Mouse (Mus musculus) ES-Bruce4 (cell line): ENCODE measurements around the gene Rpl28. TPM values are rescaled to one million over a fixed set of nuclear protein-coding genes. Genes with fewer than 3 reads are reported as not detected.

Source experiments
- H3K27ac ChIP-seq: 2 replicates; pipeline ENCODE4 v1.5.1; 2012; ENCODE audit warnings: low read length, inconsistent platforms; ENCODE audit not compliant: insufficient read depth
- H3K27me3 ChIP-seq: 2 replicates; pipeline ENCODE4 v1.6.1; 2012; ENCODE audit warnings: mild to moderate bottlenecking, low read length, inconsistent platforms; ENCODE audit not compliant: control insufficient read depth, poor library complexity, insufficient read depth, severe bottlenecking
- H3K36me3 ChIP-seq: 2 replicates; pipeline ENCODE4 v1.6.1; 2012; ENCODE audit warnings: inconsistent platforms, mild to moderate bottlenecking, low read length, moderate library complexity; ENCODE audit not compliant: control insufficient read depth, poor library complexity, insufficient read depth, severe bottlenecking
- H3K4me1 ChIP-seq: one replicate; pipeline ENCODE4 v1.8.1; 2011; ENCODE audit warnings: low read length; ENCODE audit not compliant: control insufficient read depth, insufficient read depth
- H3K4me3 ChIP-seq: 2 replicates; pipeline ENCODE4 v1.5.1; 2011; ENCODE audit warnings: low read depth, mild to moderate bottlenecking, low read length
- H3K9ac ChIP-seq: 2 replicates; pipeline ENCODE4 v1.6.1; 2012; ENCODE audit warnings: low read depth, mild to moderate bottlenecking, inconsistent platforms; ENCODE audit not compliant: poor library complexity, severe bottlenecking
- H3K9me3 ChIP-seq: replicated peaks from 2 replicates; pipeline ENCODE4 v1.6.1; 2012; ENCODE audit warnings: mild to moderate bottlenecking, low read length, inconsistent platforms; ENCODE audit not compliant: control insufficient read depth, poor library complexity, insufficient read depth, severe bottlenecking
- CTCF ChIP-seq: IDR thresholded peaks from one replicate; pipeline ENCODE4 v1.8.1; 2011; ENCODE audit warnings: low read depth, low read length
- EP300 ChIP-seq: IDR thresholded peaks from 2 replicates; pipeline ENCODE4 v1.6.1; 2011; ENCODE audit warnings: low read depth, low read length; ENCODE audit not compliant: insufficient read depth
- POLR2A ChIP-seq: IDR thresholded peaks from one replicate; pipeline ENCODE4 v1.8.1; 2011; ENCODE audit warnings: low read length; ENCODE audit not compliant: insufficient read depth
- polyA plus RNA-seq: library from polyadenylated mRNA; stranded (reverse); fragments of >200 nt; gene quantifications from 2 replicates; pipeline ENCODE4 v1.2.4, GENCODE M21; 2011; ENCODE audit warnings: low read depth; ENCODE audit not compliant: missing spikeins, insufficient read depth, insufficient read length

The Rpl28 gene
- polyA plus RNA-seq, 1 experiment, result 969 TPM

GRCm38 (mm10) chr7:4842077-4842476, 49.4 kb downstream of the Rpl28 start:
- H3K27ac ChIP-seq, result no peak overlapping the region
- H3K9me3 ChIP-seq, result no peaks in the 10 kb centered on the region
- no peaks in the 10 kb centered on the region for H3K36me3 ChIP-seq
- H3K4me3 ChIP-seq, result no peak overlapping the region
- H3K9ac ChIP-seq, result no peak overlapping the region
- no peak for TF ChIP-seq POLR2A
- H3K4me1 ChIP-seq, result peaks cover 5% of the 10 kb centered on the region
- no peaks in the 10 kb centered on the region for H3K27me3 ChIP-seq

- Histone ChIP-seq H3K4me3 (peak overlapping the region; percentile 13), H3K27ac (no peak overlapping the region), H3K9ac (no peak overlapping the region)
Measured at GRCm38 (mm10) chr7:4842634-4843131, 50.0 kb downstream of the Rpl28 start.

DNA sequence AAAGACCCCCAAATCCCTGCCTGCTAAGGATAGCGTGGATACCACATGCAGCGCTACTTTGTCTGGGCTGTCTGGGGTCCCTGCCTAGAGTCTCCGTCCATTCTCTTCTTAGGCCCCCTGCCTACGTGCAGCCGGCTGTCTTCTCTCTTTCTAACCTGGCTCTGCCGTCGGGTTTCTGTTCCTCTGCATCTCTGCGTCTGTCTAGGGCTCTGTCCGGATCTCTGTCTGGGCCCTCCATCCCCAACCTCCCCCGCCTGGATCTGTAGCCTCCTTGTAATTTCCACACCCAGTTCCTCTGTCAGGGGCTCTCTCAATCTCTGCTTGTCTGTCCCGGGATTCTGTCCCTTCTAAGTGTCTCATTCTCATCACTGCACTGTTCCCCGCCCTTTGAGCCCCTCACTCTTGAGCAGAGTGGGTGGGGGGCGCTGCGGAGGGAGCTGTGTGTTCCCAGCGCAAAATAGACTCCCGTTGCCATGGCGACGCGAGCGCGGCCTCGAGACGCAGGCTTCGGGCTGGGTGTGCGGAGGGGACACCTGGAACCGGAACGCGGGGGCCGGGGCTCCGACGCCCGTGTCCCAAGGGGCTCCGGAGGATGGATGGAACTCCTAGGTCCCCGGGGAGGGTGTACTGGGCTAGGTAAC, 51.0 kb downstream of the Rpl28 start:
- H3K9me3 ChIP-seq, result no peaks in the 10 kb centered on the region
- no peaks in the 10 kb centered on the region for H3K27me3 ChIP-seq
- peak overlapping the region; percentile 39 for H3K9ac ChIP-seq
- no peak overlapping the region for H3K27ac ChIP-seq
- no peaks in the 10 kb centered on the region for H3K36me3 ChIP-seq
- TF ChIP-seq CTCF (no peak), EP300 (no peak), POLR2A (no peak)
- peaks cover 5% of the 10 kb centered on the region for H3K4me1 ChIP-seq
- H3K4me3 ChIP-seq, result peak overlapping the region; percentile 74

More at GRCm38 (mm10) chr7:4842634-4843131, 50.0 kb downstream of the Rpl28 start:
- Histone ChIP-seq H3K27me3 (no peaks in the 10 kb centered on the region), H3K4me1 (peaks cover 5% of the 10 kb centered on the region), H3K36me3 (no peaks in the 10 kb centered on the region), H3K9me3 (no peaks in the 10 kb centered on the region)
- TF ChIP-seq CTCF, result no peak
- no peak for TF ChIP-seq POLR2A
- TF ChIP-seq EP300, result no peak

DNA sequence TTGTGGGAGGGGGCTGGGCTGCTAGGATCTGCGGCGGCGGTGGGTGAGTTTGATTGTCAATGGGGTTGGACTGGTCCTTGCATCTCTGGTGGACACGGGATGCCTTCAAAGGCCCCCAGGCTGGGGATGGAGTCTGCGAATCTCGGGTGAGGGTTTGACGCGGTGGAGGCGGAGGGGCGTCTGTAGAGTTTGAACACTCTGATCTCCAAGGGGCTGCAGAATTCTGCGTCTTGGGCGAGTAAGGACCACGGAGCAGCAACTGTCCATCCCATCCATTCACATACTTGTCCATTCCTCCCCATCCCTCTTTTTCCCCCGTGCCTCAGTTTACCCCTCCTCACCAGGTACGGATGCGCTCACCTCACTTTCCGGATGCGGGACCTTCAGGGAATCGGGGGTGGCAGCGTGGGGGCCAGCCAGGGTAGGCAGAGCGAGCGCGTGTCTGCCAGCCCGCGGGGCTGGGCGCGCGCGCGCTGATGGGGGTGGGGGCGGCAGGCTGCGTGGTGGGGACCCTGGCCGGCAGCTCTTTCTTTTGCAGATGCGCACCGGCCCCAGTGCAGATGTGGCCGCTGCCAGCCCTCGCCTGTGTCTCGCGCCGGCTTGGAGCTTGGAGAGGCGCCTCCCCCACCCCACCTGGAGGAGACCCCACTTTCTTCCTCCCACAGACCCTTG, 51.7 kb downstream of the Rpl28 start, which contains the start of gene Shisa7:
TSS of gene Shisa7 (minus strand) at position 452 of the 672 bp plus-strand sequence.
- TF ChIP-seq POLR2A, result no peak
- no peak for TF ChIP-seq CTCF
- TF ChIP-seq EP300, result no peak
- Histone ChIP-seq H3K27me3 (no peaks in the 10 kb centered on the region), H3K4me3 (peak within 1 kb of the TSS; percentile 74), H3K36me3 (no peaks in the 10 kb centered on the region), H3K4me1 (peaks cover 5% of the 10 kb centered on the region), H3K9me3 (no peaks in the 10 kb centered on the region), H3K27ac (no peak within 1 kb of the TSS), H3K9ac (peak within 1 kb of the TSS; percentile 39)

Other genes starting within 250 kb of the Rpl28 start
- 4.3 and 4.9 TPM in 2 replicates for gene Syt5, start 245.3 kb upstream of the Rpl28 start, polyA plus RNA-seq
- gene Ptprh, start 188.8 kb upstream of the Rpl28 start, polyA plus RNA-seq, result not detected in 2 replicates
- gene Tmem86b, start 161.5 kb upstream of the Rpl28 start, polyA plus RNA-seq, result 3.8 and 5.5 TPM in 2 replicates
- gene Ppp6r1, start 133.9 kb upstream of the Rpl28 start, polyA plus RNA-seq, result 58.6 and 66.3 TPM in 2 replicates
- 51.8 and 63.3 TPM in 2 replicates for gene Hspbp1, start 107.8 kb upstream of the Rpl28 start, polyA plus RNA-seq
- 10.9 TPM in 2 replicates for gene Brsk1, start 102.3 kb upstream of the Rpl28 start, polyA plus RNA-seq
- not detected in 2 replicates for gene Tmem150b, start 67.6 kb upstream of the Rpl28 start, polyA plus RNA-seq
- 69.0 and 72.3 TPM in 2 replicates for gene Kmt5c, start 52.8 kb upstream of the Rpl28 start, polyA plus RNA-seq
- 319 and 368 TPM in 2 replicates for gene Cox6b2, start 39.8 kb upstream of the Rpl28 start, polyA plus RNA-seq
- not detected in 2 replicates for gene Fam71e2, start 21.6 kb upstream of the Rpl28 start, polyA plus RNA-seq
- gene Il11, start 10.0 kb upstream of the Rpl28 start, polyA plus RNA-seq, result 1.4 and 1.9 TPM in 2 replicates
- not detected in 2 replicates for gene Tmem190, start 9.9 kb upstream of the Rpl28 start, polyA plus RNA-seq
- 2.6 and 6.8 TPM in 2 replicates for gene Tmem238, start 3.2 kb upstream of the Rpl28 start, polyA plus RNA-seq
- 474 and 498 TPM in 2 replicates for gene Ube2s, start 19.7 kb downstream of the Rpl28 start, polyA plus RNA-seq
- 3.8 and 5.3 TPM in 2 replicates for gene Shisa7, start 51.8 kb downstream of the Rpl28 start, polyA plus RNA-seq
- 3.8 and 4.2 TPM in 2 replicates for gene Isoc2b, start 77.4 kb downstream of the Rpl28 start, polyA plus RNA-seq
- 3.3 and 4.3 TPM in 2 replicates for gene Isoc2a, start 84.3 kb downstream of the Rpl28 start, polyA plus RNA-seq
- gene Gm36210, start 113.6 kb downstream of the Rpl28 start, polyA plus RNA-seq, result 1.1 TPM in 2 replicates
- 5.0 and 5.4 TPM in 2 replicates for gene Zfp628, start 122.3 kb downstream of the Rpl28 start, polyA plus RNA-seq
- 2.2 and 3.3 TPM in 2 replicates for gene Nat14, start 129.2 kb downstream of the Rpl28 start, polyA plus RNA-seq
- gene Ssc5d, start 132.9 kb downstream of the Rpl28 start, polyA plus RNA-seq, result 1.5 and 2.0 TPM in 2 replicates
- 0.48 and 1.0 TPM in 2 replicates for gene Sbk2, start 171.5 kb downstream of the Rpl28 start, polyA plus RNA-seq
- 0.25 and 0.55 TPM in 2 replicates for gene Sbk3, start 178.3 kb downstream of the Rpl28 start, polyA plus RNA-seq
- gene Zfp579, start 203.3 kb downstream of the Rpl28 start, polyA plus RNA-seq, result 7.6 and 10.9 TPM in 2 replicates
- gene Zfp524, start 221.5 kb downstream of the Rpl28 start, polyA plus RNA-seq, result 2.5 and 4.7 TPM in 2 replicates
- 43.2 and 57.0 TPM in 2 replicates for gene Fiz1, start 221.8 kb downstream of the Rpl28 start, polyA plus RNA-seq
- gene Gm44973, start 222.6 kb downstream of the Rpl28 start, polyA plus RNA-seq, result not detected in 2 replicates
- 23.0 and 24.7 TPM in 2 replicates for gene Zfp865, start 227.5 kb downstream of the Rpl28 start, polyA plus RNA-seq
- gene Ccdc106, start 227.7 kb downstream of the Rpl28 start, polyA plus RNA-seq, result 5.6 and 5.7 TPM in 2 replicates
- gene 4632433K11Rik, start 241.2 kb downstream of the Rpl28 start, polyA plus RNA-seq, result 1.9 TPM in 1 of 2 replicates, not detected in the other
- gene Zfp784, start 245.6 kb downstream of the Rpl28 start, polyA plus RNA-seq, result 0.30 TPM in 1 of 2 replicates, not detected in the other